Mouse (Mus musculus) hindbrain, postnatal 0 days (tissue): Measurements from ENCODE around the gene Rgs11. TPM values are rescaled to one million over a fixed set of nuclear protein-coding genes. Genes with fewer than 3 reads are reported as not detected.
"Not testable (repeated sequence)": the region's sequence is repeated elsewhere in the genome, so short reads cannot be mapped to it uniquely, and the experiment has no call there.

Experiments
- ATAC-seq: fragments of 200-750 bp; cut with Nextera tagmentation; 2 replicates; pipeline ENCODE4 v1.8.0; 2017; ENCODE audit warnings: mild to moderate bottlenecking, moderate TSS enrichment, moderate library complexity
- DNase-seq: peaks from one replicate; pipeline ENCODE4 v3.0.0-alpha.2; 2015; ENCODE audit warnings: low spot score
- H3K27ac ChIP-seq: fragments of 300-500 bp; sonication (generic); 2 replicates; pipeline ENCODE4 v1.5.1; 2014; ENCODE audit warnings: mild to moderate bottlenecking
- H3K27me3 ChIP-seq: fragments of 300-500 bp; sonication (generic); 2 replicates; pipeline ENCODE4 v1.6.1; 2014; ENCODE audit warnings: low read length, mixed read lengths; ENCODE audit not compliant: insufficient read depth
- H3K36me3 ChIP-seq: fragments of 300-500 bp; sonication (generic); 2 replicates; pipeline ENCODE4 v1.6.1; 2014; ENCODE audit warnings: low read length, mixed read lengths; ENCODE audit not compliant: insufficient read depth
- H3K4me1 ChIP-seq: fragments of 300-500 bp; sonication (generic); 2 replicates; pipeline ENCODE4 v1.6.1; 2014; ENCODE audit warnings: antibody characterized with exemption, low read length, mixed read lengths; ENCODE audit not compliant: insufficient read depth
- H3K4me2 ChIP-seq: fragments of 300-500 bp; sonication (generic); 2 replicates; pipeline ENCODE4 v1.6.1; 2014; ENCODE audit warnings: low read depth, mild to moderate bottlenecking, low read length, moderate library complexity, mixed read lengths
- H3K4me3 ChIP-seq: fragments of 300-500 bp; sonication (generic); 2 replicates; pipeline ENCODE4 v1.5.1; 2014; ENCODE audit warnings: low read length
- H3K9ac ChIP-seq: fragments of 300-500 bp; sonication (generic); replicated peaks from 2 replicates; pipeline ENCODE4 v1.6.1; 2014; ENCODE audit warnings: mild to moderate bottlenecking, low read length, moderate library complexity, mixed read lengths
- H3K9me3 ChIP-seq: fragments of 300-500 bp; sonication (generic); 2 replicates; pipeline ENCODE4 v1.6.1; 2016; ENCODE audit warnings: low read length, mixed read lengths
- CTCF ChIP-seq: IDR thresholded peaks from 2 replicates; pipeline ENCODE4 v1.5.1; 2016; ENCODE audit warnings: antibody characterized with exemption, control low read depth, low read depth
- WGBS: fragments of 180-500 bp; shearing (Covaris S2); extraction: QIAGEN DNeasy Blood & Tissue Kit; methylation state at CpG from one replicate; pipeline ENCODE4 v1.1.7; 2014; 5-methylcytosine and 5-hydroxymethylcytosine counted together
- polyA plus RNA-seq: library from polyadenylated mRNA; unstranded; fragments of >200 nt; fragmentation: Nextera tagmentation; extraction: Ambion mirVana; gene quantifications from 2 replicates; pipeline ENCODE4 v1.2.1, GENCODE M21; 2015
- total RNA-seq: library from RNA; depleted of rRNA; stranded (reverse); fragments of >200 nt; gene quantifications from 2 replicates; pipeline ENCODE4 v1.2.3, GENCODE M21; 2014; rRNA removed

Gene Rgs11
- total RNA-seq (35.8 and 38.5 TPM in 2 replicates), polyA plus RNA-seq (20.5 and 28.5 TPM in 2 replicates)

DNA sequence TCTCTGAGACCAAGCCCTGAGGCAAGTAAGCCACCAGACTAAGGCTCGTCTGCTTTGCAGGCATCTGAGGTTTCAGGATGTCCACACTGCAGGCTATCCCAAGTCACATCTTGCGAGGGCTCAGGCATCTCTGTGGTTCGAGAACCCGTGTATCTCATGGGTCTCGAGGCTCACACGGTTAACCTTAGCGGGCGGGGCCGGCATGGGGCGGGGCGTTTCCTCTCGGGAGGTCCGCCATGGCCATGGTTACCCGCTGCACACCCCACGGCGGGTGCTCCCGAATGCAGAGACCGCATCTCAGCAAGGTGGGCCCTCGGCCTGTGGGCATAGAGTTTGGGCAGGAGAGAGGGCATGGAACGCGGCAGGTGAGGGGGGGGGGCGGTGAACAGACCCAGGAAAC, at the start of gene Rgs11:
Rgs11 (plus strand) TSS at position 215 of the 400 bp plus-strand sequence.
- Histone ChIP-seq H3K4me3 (peak within 1 kb of the TSS; percentile 66), H3K9ac (peak within 1 kb of the TSS; percentile 46; the same call in 1 of the 2 replicates), H3K36me3 (0 out of 2 replicates have a peak, but pooled peaks cover 7% of the 10 kb centered on the region), H3K4me1 (peaks cover 3% of the 10 kb centered on the region; the same call in 1 of the 2 replicates), H3K4me2 (peak within 1 kb of the TSS; percentile 96), H3K27me3 (peaks cover 3% of the 10 kb centered on the region; the same call in 1 of the 2 replicates), H3K9me3 (no peaks in the 10 kb centered on the region), H3K27ac (no peak within 1 kb of the TSS)
- DNase-seq = no peak
- WGBS = 2% methylated on average over 22 of the region's 22 CpGs
- peak; percentile 10; the same call in 1 of the 2 replicates for ATAC-seq
- TF ChIP-seq CTCF = no peak

DNA sequence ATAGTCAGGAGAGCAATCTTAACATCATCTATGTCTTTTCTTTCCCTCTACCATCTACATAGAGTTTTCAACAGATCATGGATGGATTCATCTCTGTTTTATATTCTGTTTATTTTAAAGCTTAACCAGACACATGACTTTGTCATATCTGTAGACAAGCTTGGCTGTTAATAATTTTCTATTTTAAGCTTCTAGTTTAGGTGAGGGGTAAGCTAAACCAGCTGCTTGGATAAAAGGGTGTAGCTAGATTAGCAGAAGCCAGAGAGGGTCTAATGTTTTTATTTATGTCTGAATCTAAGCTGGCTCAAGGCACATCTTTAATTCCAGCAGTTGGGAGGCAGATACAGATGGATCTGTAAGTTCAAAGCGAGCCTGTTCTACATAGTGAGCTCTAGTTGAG, 40.0 kb upstream of the Rgs11 start:
- Histone ChIP-seq H3K4me1 (no peaks in the 10 kb centered on the region), H3K9ac (no peak overlapping the region), H3K27ac (no peak overlapping the region), H3K36me3 (no peaks in the 10 kb centered on the region), H3K9me3 (no peaks in the 10 kb centered on the region), H3K27me3 (no peaks in the 10 kb centered on the region), H3K4me3 (no peak overlapping the region), H3K4me2 (no peak overlapping the region)
- DNase-seq (no peak), ATAC-seq (no peak)
- whole genome bisulfite sequencing = 90% methylated on average over 1 of the region's 1 CpGs
- TF ChIP-seq CTCF = no peak

DNA sequence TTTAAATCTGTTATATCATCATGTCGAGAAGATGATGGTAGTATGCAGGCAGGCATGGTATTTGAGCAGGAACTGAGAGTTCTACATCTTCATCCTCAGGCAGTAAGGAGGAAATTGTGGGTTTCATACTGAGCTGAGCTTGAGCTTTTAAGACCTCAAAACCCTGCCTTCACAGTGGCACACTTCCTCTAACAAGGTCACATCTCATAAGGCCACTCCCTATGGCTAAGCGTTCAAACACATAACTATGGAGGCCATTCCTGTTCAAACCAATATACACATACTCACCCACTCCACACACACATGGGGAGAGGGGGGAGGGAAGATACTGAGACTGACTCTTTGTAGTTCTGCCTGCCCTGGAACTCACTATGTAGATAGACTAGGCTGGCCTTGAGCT, 34.7 kb upstream of the Rgs11 start:
- no peaks in the 10 kb centered on the region for H3K36me3 ChIP-seq
- H3K4me3 ChIP-seq = no peak overlapping the region
- no peak overlapping the region for H3K4me2 ChIP-seq
- DNase-seq = no peak
- no peaks in the 10 kb centered on the region for H3K9me3 ChIP-seq
- no peaks in the 10 kb centered on the region for H3K27me3 ChIP-seq
- no peak for ATAC-seq
- H3K9ac ChIP-seq = no peak overlapping the region
- TF ChIP-seq CTCF = no peak
- H3K27ac ChIP-seq = no peak overlapping the region
- no peaks in the 10 kb centered on the region for H3K4me1 ChIP-seq
- 91% methylated on average over 2 of the region's 2 CpGs for WGBS

DNA sequence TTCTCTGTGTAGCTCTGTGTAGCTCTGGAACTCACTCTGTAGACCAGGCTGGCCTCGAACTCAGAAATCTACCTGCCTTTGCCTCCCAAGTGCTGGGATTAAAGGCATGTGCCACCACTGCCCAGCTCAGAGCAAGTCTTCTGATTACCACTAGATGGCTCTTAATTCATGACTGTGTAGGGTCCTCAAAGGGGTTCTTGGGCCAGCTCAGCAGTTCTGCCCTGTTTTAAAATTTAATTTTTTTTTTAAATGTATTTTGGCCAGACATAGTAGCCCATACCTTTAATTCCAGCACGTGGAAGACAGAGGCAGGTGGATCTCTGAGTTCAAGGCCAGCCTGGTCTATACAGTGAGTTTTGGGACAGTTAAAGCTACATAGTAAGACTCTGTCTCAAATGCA, 27.5 kb upstream of the Rgs11 start:
- not testable (repeated sequence) for H3K4me3 ChIP-seq, H3K27ac ChIP-seq, H3K36me3 ChIP-seq, DNase-seq, H3K9me3 ChIP-seq, H3K4me2 ChIP-seq, H3K27me3 ChIP-seq, ATAC-seq, H3K9ac ChIP-seq, H3K4me1 ChIP-seq
- 91% methylated on average over 2 of the region's 2 CpGs for WGBS
- peak; percentile 33; the same call in 1 of the 2 replicates for TF ChIP-seq CTCF

DNA sequence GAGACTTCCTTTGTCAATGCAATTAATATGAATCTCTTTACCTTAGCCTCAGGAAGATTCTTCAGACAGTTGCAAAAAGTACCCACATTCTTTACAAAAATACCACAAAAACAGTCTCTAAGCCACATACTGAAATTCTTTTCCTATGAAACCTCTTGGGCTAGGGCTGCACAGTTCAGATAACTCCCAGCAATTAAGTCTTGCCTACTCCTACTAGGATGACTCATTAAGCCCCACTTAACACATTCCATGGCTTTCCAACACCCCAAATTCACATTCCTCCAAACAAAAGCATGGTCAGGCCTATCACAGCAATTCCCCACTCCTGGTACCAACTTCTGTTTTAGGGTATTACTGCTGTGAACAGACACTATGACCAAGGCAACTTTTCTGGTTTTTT, 24.1 kb upstream of the Rgs11 start:
- Histone ChIP-seq H3K9me3 (no peaks in the 10 kb centered on the region), H3K4me2 (no peak overlapping the region), H3K27me3 (no peaks in the 10 kb centered on the region), H3K4me1 (no peaks in the 10 kb centered on the region), H3K36me3 (peaks cover 17% of the 10 kb centered on the region), H3K9ac (no peak overlapping the region), H3K4me3 (no peak overlapping the region), H3K27ac (no peak overlapping the region)
- ATAC-seq (no peak), DNase-seq (no peak)
- TF ChIP-seq CTCF = no peak

DNA sequence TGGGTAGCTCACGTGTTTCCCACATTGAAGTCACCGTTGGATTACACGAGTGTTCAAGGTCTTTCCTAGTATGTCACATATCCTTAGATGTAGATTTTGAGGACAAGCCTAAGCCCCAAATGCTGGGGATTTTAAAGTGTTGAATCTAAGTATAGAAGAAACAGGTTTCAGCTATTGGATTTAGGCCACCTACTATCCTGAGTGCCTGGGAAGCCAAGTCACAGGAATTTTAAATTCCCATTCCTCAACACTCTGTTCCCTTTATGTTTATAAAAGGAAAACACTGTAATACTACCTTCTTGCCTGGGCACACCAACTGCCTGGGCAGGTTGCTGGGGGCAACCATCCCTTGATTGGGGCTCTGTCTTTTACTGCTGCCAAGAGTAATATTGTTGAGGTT, 21.6 kb upstream of the Rgs11 start:
- no peak overlapping the region for H3K4me3 ChIP-seq
- no peaks in the 10 kb centered on the region for H3K9me3 ChIP-seq
- peaks cover 20% of the 10 kb centered on the region for H3K36me3 ChIP-seq
- no peak overlapping the region for H3K9ac ChIP-seq
- ATAC-seq (no peak), DNase-seq (no peak)
- no peak for TF ChIP-seq CTCF
- no peaks in the 10 kb centered on the region for H3K27me3 ChIP-seq
- 93% methylated on average over 3 of the region's 3 CpGs for WGBS
- no peak overlapping the region for H3K4me2 ChIP-seq
- no peak overlapping the region for H3K27ac ChIP-seq
- no peaks in the 10 kb centered on the region for H3K4me1 ChIP-seq

DNA sequence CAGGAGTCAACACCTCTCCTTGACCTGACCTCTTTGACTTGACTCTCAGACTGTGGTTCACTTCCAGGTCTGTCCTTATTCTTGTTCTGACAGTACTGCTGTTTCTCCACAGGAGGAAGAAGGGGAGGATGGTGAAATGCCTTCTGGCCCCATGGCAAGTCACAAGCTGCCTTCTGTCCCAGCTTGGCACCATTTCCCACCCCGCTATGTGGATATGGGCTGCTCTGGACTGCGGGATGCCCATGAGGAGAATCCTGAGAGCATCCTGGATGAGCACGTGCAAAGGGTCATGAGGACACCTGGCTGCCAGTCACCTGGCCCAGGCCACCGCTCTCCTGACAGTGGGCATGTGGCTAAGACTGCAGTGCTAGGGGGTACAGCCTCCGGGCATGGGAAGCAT, 15.2 kb upstream of the Rgs11 start:
- Histone ChIP-seq H3K27me3 (no peaks in the 10 kb centered on the region), H3K4me2 (no peak overlapping the region), H3K4me3 (no peak overlapping the region), H3K36me3 (peaks cover 62% of the 10 kb centered on the region), H3K9ac (no peak overlapping the region), H3K27ac (no peak overlapping the region), H3K9me3 (no peaks in the 10 kb centered on the region), H3K4me1 (no peaks in the 10 kb centered on the region)
- WGBS = 95% methylated on average over 5 of the region's 5 CpGs
- no peak for TF ChIP-seq CTCF
- DNase-seq (no peak), ATAC-seq (no peak)
